Mouse (Mus musculus): Measurements from ENCODE around the gene Col10a1. TPM values are rescaled to one million over a fixed set of nuclear protein-coding genes. Genes with fewer than 3 reads are reported as not detected.
"Not testable (repeated sequence)": the region's sequence is repeated elsewhere in the genome, so short reads cannot be mapped to it uniquely, and the experiment has no call there.

Col10a1 gene
- polyA plus RNA-seq, 1 experiment: 0.05 TPM

- TF ChIP-seq CTCF (IDR thresholded peaks at IDR 0.05; ENCODE audit: borderline replicate concordance, extremely low read depth, insufficient read depth, insufficient read length) (peak; percentile 36; the same call in 1 of the 2 replicates), POLR2A (IDR thresholded peaks at IDR 0.05; ENCODE audit: borderline replicate concordance, extremely low read depth, insufficient read depth, insufficient read length, poor library complexity, severe bottlenecking) (no peak)
- peak; percentile 59 for DNase-seq (ENCODE audit: low read depth)
These were observed 42.0 kb downstream of the Col10a1 start for GRCm38 (mm10) chr10:34431783-34432182.

GRCm38 (mm10) chr10:34434191-34434590 is 44.4 kb downstream of the Col10a1 start:
- DNase-seq (ENCODE audit: low read depth): not testable (repeated sequence)

Other genes with a start within 250 kb of the Col10a1 start
- gene Dse, start 182.3 kb upstream of the Col10a1 start, polyA plus RNA-seq (2012; rRNA removed): 5.6 and 7.6 TPM in 2 replicates
- 68.5 and 77.6 TPM in 2 replicates for gene Tspyl1, start 107.8 kb upstream of the Col10a1 start, polyA plus RNA-seq (2012; rRNA removed)
- 140 and 191 TPM in 2 replicates for gene Tspyl4, start 92.5 kb upstream of the Col10a1 start, polyA plus RNA-seq (2012; rRNA removed)
- gene Nt5dc1, start 28.6 kb downstream of the Col10a1 start, polyA plus RNA-seq (2012; rRNA removed): 1.6 and 1.7 TPM in 2 replicates
- gene Frk, start 93.4 kb downstream of the Col10a1 start, polyA plus RNA-seq (2012; rRNA removed): 0.28 and 0.66 TPM in 2 replicates

Data from brain, embryonic 14.5 days (tissue).